Mouse (Mus musculus): ENCODE results near the gene 1810013L24Rik. TPM values are rescaled to one million over a fixed set of nuclear protein-coding genes. Genes with fewer than 3 reads are reported as not detected.
A peak's percentile ranks its signal among the peaks of the same experiment; 100 is the strongest.
"Not testable (repeated sequence)": the region's sequence is repeated elsewhere in the genome, so short reads cannot be mapped to it uniquely, and the experiment has no call there.

1810013L24Rik gene
- polyA plus RNA-seq, 1 experiment from 2014 or later, result 18.4 TPM

DNA sequence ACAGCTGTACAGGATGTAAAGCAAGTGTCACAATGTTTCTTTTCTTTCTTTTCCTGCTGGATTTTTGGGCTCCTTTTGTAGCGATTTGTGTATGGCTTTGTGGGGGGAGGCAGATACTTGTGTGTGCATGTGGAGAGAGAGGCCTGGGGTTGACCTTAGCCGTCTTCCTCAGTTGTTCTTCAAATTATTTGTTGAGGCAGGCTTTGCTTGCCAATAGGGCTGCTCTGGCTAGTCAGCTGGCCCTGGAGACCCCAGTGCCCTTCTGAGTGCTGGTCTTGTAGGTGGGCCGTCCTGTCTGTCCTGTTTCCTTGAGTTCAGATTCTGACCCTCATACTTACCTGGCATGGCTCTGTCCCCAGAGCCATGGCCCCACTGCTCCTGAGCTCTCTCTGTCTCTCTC is 42.6 kb downstream of the 1810013L24Rik start:
- Histone ChIP-seq H3K4me3 (no peak overlapping the region), H3K36me3 (replicated peaks) (no peaks in the 10 kb centered on the region), H3K27ac (no peak overlapping the region), H3K27me3 (ENCODE audit: poor library complexity, severe bottlenecking) (no peaks in the 10 kb centered on the region), H3K4me1 (peaks cover 6% of the 10 kb centered on the region; the same call in 1 of the 2 replicates), H3K9me3 (no peaks in the 10 kb centered on the region)
- no peak for DNase-seq (ENCODE audit: extremely low spot score, low spot score)
- WGBS, result 77% methylated on average over 3 of the region's 3 CpGs

DNA sequence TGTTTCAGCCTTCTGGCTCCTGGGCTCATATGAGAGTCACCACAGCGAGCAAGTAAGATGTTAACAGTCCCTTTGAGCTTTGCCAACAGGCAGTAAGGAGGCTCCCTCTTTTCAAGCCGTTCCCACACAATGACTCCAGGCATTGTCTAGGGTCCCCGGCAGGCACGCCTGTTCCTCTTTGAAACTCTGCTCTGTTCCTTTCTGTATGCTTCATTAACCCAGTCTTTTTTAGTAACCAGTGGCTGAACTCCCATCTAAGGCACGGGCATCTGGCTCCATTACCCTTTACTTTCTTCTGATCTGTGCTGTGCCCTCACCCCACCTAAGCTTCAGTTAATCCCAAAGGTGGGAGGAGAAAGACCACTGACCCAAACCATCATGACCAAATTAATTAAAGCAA is 50.2 kb downstream of the 1810013L24Rik start:
- peaks cover 15% of the 10 kb centered on the region for H3K27me3 ChIP-seq (ENCODE audit: poor library complexity, severe bottlenecking)
- no peak overlapping the region for H3K4me3 ChIP-seq
- no peaks in the 10 kb centered on the region for H3K9me3 ChIP-seq
- peaks cover 23% of the 10 kb centered on the region for H3K4me1 ChIP-seq
- no peaks in the 10 kb centered on the region for H3K36me3 ChIP-seq (replicated peaks)
- no peak for DNase-seq (ENCODE audit: extremely low spot score, low spot score)
- H3K27ac ChIP-seq, result no peak overlapping the region
- WGBS, result 21% methylated on average over 5 of the region's 5 CpGs

DNA sequence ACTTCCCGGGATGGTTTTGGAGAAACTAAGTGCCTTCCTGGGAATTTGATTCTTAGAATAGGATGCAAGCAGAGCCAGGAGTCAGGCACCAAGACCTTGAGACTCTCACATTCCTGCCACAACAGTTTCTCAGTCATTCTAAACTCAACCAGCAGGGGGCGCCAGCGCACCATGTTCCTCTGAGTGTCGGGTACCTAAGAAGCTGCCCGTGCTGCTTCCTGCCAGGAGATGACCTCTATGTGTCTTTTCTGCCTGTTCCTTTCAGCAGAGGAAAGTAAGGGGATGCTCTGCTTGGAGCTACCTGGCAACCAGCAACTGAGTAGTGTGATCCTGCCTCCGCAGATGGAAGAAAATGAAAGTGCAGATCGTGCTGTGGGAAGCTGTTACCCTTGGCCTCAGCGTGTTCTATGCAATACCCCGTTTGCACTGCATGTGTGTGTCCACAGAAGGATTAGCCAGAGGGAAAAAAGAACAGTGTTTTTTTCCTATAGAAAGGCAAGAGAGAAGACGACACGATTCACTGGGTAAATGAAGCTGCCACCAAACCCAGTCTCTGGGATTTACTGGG is 53.9 kb downstream of the 1810013L24Rik start:
- Histone ChIP-seq H3K4me3 (no peak overlapping the region), H3K4me1 (peaks cover 22% of the 10 kb centered on the region), H3K9me3 (no peaks in the 10 kb centered on the region), H3K27me3 (ENCODE audit: poor library complexity, severe bottlenecking) (peaks cover 15% of the 10 kb centered on the region), H3K27ac (no peak overlapping the region), H3K36me3 (replicated peaks) (no peaks in the 10 kb centered on the region)
- DNase-seq (ENCODE audit: extremely low spot score, low spot score), result peak; percentile 85
- 40% methylated on average over 11 of the region's 11 CpGs for WGBS

DNA sequence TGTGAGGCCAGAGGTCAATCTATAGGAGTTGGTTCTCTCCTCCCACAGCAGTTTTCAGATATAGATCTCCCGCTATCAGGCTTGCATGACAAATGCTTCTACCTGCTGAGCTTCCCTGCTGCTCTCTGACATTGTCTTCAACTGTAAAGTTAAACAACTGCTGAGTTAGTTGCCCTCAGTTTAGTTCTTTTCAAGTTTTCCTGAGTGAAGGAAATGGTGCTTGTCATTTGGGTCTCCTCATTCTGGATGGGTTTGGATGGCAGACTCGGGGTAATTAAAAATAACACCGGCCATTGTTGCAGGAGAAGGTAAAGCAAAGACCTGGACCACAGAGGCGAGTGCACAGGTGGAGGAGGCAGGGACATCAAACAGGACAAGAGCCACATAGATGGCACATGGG is 64.3 kb downstream of the 1810013L24Rik start:
- not testable (repeated sequence) for H3K4me1 ChIP-seq; H3K36me3 ChIP-seq (replicated peaks); H3K9me3 ChIP-seq; H3K27ac ChIP-seq; H3K27me3 ChIP-seq (ENCODE audit: poor library complexity, severe bottlenecking); DNase-seq (ENCODE audit: extremely low spot score, low spot score); H3K4me3 ChIP-seq
- 60% methylated on average over 4 of the region's 4 CpGs for WGBS

DNA sequence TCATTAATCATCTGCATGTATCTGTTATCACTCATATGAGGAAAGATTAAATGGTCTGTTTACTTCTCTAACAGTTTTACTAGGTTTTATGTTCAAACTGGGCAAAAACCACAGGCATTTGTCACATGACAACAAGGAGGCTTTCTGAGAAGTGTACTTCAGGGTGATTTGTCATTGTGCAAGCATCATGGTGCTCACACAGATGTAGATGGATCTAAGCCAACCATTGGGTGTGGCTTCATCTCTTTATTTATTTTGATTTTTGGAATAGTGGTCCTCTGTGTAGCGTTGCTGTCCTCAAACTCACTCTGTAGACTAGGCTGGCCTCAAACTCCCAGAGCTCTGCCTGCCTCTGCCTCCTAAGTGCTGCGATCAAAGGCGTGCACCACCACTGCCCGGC is 65.4 kb downstream of the 1810013L24Rik start:
- H3K36me3 ChIP-seq (replicated peaks), result no peaks in the 10 kb centered on the region
- H3K9me3 ChIP-seq, result no peaks in the 10 kb centered on the region
- 91% methylated on average over 4 of the region's 4 CpGs for WGBS
- H3K27me3 ChIP-seq (ENCODE audit: poor library complexity, severe bottlenecking), result no peaks in the 10 kb centered on the region
- no peak overlapping the region for H3K4me3 ChIP-seq
- H3K4me1 ChIP-seq, result no peaks in the 10 kb centered on the region
- H3K27ac ChIP-seq, result no peak overlapping the region
- DNase-seq (ENCODE audit: extremely low spot score, low spot score), result no peak

DNA sequence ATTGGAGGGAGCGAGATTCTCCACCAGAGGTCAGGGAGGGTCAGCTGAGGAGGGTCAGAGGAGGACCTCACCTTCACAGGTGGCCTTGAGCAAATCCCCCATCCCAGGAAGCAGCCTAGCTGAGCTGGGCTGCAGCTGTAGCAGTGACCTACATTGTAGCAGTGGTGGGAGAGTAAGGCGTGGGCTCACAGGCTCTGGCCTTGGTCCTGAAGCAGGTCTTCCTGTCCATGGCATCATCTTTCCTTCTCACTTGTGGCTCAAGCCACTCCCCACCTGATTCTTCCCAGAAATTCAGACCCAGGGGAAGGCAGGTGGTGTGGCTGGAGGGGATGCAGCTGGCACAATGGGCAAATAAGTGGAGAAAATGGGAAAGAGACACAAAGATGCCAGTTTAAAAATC is 76.2 kb downstream of the 1810013L24Rik start:
- 27% methylated on average over 2 of the region's 2 CpGs for WGBS
- H3K9me3 ChIP-seq; H3K36me3 ChIP-seq (replicated peaks); DNase-seq (ENCODE audit: extremely low spot score, low spot score); H3K27me3 ChIP-seq (ENCODE audit: poor library complexity, severe bottlenecking); H3K4me3 ChIP-seq; H3K4me1 ChIP-seq; H3K27ac ChIP-seq: not testable (repeated sequence)

Other genes with a start within 250 kb of the 1810013L24Rik start
- gene Pmm2, start 192.4 kb upstream of the 1810013L24Rik start, polyA plus RNA-seq (2016; fragmentation: Nextera tagmentation; extraction: Ambion mirVana), result 49.8 and 54.4 TPM in 2 replicates
- 27.1 and 27.5 TPM in 2 replicates for gene Tmem186, start 192.4 kb upstream of the 1810013L24Rik start, polyA plus RNA-seq (2016; fragmentation: Nextera tagmentation; extraction: Ambion mirVana)
- 137 and 143 TPM in 2 replicates for gene Carhsp1, start 157.9 kb upstream of the 1810013L24Rik start, polyA plus RNA-seq (2016; fragmentation: Nextera tagmentation; extraction: Ambion mirVana)
- gene Gm5767, start 149.3 kb upstream of the 1810013L24Rik start, polyA plus RNA-seq (2016; fragmentation: Nextera tagmentation; extraction: Ambion mirVana), result 0.26 TPM in 1 of 2 replicates, not detected in the other
- 32.7 and 33.4 TPM in 2 replicates for gene Usp7, start 37.8 kb upstream of the 1810013L24Rik start, polyA plus RNA-seq (2016; fragmentation: Nextera tagmentation; extraction: Ambion mirVana)